Comparison of ENCODE assay signal across 10 mouse cellular contexts in genomic region chr10:59077909-59078308, GRCm38 (mm10).
DNase-seq lines count a peak whose midpoint lies in the region; ATAC-seq lines count a peak whose summit lies in the region.
"Had no signal": no experiment of that assay in that cellular context is flagged by ENCODE, and none has a peak within 500 bp of the region (broad histone marks: within the 10 kb centered on the region; RNA-seq: fewer than 3 reads in every experiment).

No protein-coding gene starts in this region.

- peak; percentile 55 for ATAC-seq in frontal cortex, adult (ENCODE audit: low TSS enrichment)
- ATAC-seq in neural tube, embryonic 14.5 days (ENCODE audit: low read depth), result peak; percentile 41; the same call in 1 of the 2 replicates
- ATAC-seq in megakaryocyte, adult 5-6 weeks (ENCODE audit: poor library complexity, severe bottlenecking), result no peak

- H3K9ac ChIP-seq in neural tube, embryonic 14.5 days (replicated peaks; ENCODE audit: low read depth, low read length), result no peak overlapping the region
- H3K9ac ChIP-seq: heart, embryonic 15.5 days had no signal

- H3K4me2 ChIP-seq in neural tube, embryonic 14.5 days (ENCODE audit: low read depth, low read length), result no peak overlapping the region
- H3K4me2 ChIP-seq: heart, embryonic 15.5 days had no signal

- H3K36me3 ChIP-seq in neural tube, embryonic 14.5 days (ENCODE audit: control insufficient read depth, insufficient read depth, low read length), result no peaks in the 10 kb centered on the region
- H3K36me3 ChIP-seq: heart, embryonic 15.5 days had no signal

- H3K9me3 ChIP-seq in neural tube, embryonic 14.5 days (ENCODE audit: control insufficient read depth, low read length), result no peaks in the 10 kb centered on the region
- H3K9me3 ChIP-seq: heart, embryonic 15.5 days had no signal

- H3K4me1 ChIP-seq in neural tube, embryonic 14.5 days (ENCODE audit: control insufficient read depth, insufficient read depth, low read length), result no peaks in the 10 kb centered on the region
- H3K4me1 ChIP-seq: heart, embryonic 15.5 days had no signal

- 59% methylated on average over 10 of the region's 10 CpGs for whole genome bisulfite sequencing in neural tube, embryonic 14.5 days

- no peaks in the 10 kb centered on the region for H3K27me3 ChIP-seq in neural tube, embryonic 14.5 days (ENCODE audit: control insufficient read depth, insufficient read depth, low read length)
- H3K27me3 ChIP-seq: heart, embryonic 15.5 days had no signal

- DNase-seq in frontal cortex, postnatal 25 days (ENCODE audit: low spot score in 2 of 2), result no peak
- DNase-seq in neural tube, embryonic 10.5 days (ENCODE audit: extremely low spot score, low spot score), result no peak
- peak; percentile 49 to 61 for DNase-seq in layer of hippocampus, adult 18-20 months (ENCODE audit: low spot score in 2 of 2)
- peak; percentile 60 for DNase-seq in right cerebral cortex, postnatal 25 days
- DNase-seq in embryo, embryonic 10 days (ENCODE audit: low spot score), result no peak
- DNase-seq: adrenal gland, postnatal 10 days had no signal

- no peak overlapping the region for H3K4me3 ChIP-seq in neural tube, embryonic 14.5 days (ENCODE audit: low read depth, low read length)
- H3K4me3 ChIP-seq: heart, embryonic 15.5 days had no signal

- H3K27ac ChIP-seq in neural tube, embryonic 14.5 days (ENCODE audit: low read depth, low read length), result no peak overlapping the region
- H3K27ac ChIP-seq: heart, embryonic 15.5 days had no signal

Comparison
In these comparisons a context has a peak if more than half of its experiments do, and no peak if none do; other contexts are left out.
1. DNase-seq: peak in layer of hippocampus, adult 18-20 months (2 of 2) and right cerebral cortex, postnatal 25 days (single experiment); none in frontal cortex, postnatal 25 days (0 of 2), neural tube, embryonic 10.5 days (single experiment) and embryo, embryonic 10 days (single experiment).